Mouse (Mus musculus) liver, adult 2 months (tissue): ENCODE results near the gene Fam168a. TPM values are rescaled to one million over a fixed set of nuclear protein-coding genes. Genes with fewer than 3 reads are reported as not detected.

Source experiments
- DNase-seq: peaks from one replicate; pipeline ENCODE4 v3.0.0-alpha.2; 2011; ENCODE audit warnings: low read depth, low spot score; ENCODE audit errors: extremely low read depth
- H3K27ac ChIP-seq: fragments of 200-500 bp; replicated peaks from 2 replicates; pipeline ENCODE4 v1.5.1; 2012; ENCODE audit warnings: low read depth, mild to moderate bottlenecking, control low read depth, inconsistent platforms, low read length; ENCODE audit not compliant: insufficient read depth
- H3K27me3 ChIP-seq: fragments of 200-500 bp; 2 replicates; pipeline ENCODE4 v1.6.1; 2012; ENCODE audit warnings: mild to moderate bottlenecking, moderate library complexity, low read length, inconsistent platforms; ENCODE audit not compliant: control insufficient read depth, insufficient read depth
- H3K36me3 ChIP-seq: fragments of 200-500 bp; 2 replicates; pipeline ENCODE4 v1.6.1; 2012; ENCODE audit warnings: low read length, inconsistent platforms; ENCODE audit not compliant: control insufficient read depth, insufficient read depth
- H3K4me1 ChIP-seq: fragments of 200-500 bp; 2 replicates; pipeline ENCODE4 v1.6.1; 2011; ENCODE audit warnings: low read length; ENCODE audit not compliant: control insufficient read depth, insufficient read depth
- H3K4me3 ChIP-seq: fragments of 200-500 bp; 2 replicates; pipeline ENCODE4 v1.5.1; 2011; ENCODE audit warnings: low read depth, mild to moderate bottlenecking, control low read depth, low read length, moderate library complexity; ENCODE audit not compliant: insufficient read depth
- H3K79me2 ChIP-seq: fragments of 200-500 bp; 2 replicates; pipeline ENCODE4 v1.6.1; 2012; ENCODE audit warnings: inconsistent platforms, mild to moderate bottlenecking, low read length, moderate library complexity; ENCODE audit not compliant: control insufficient read depth, insufficient read depth
- H3K9ac ChIP-seq: fragments of 200-500 bp; 2 replicates; pipeline ENCODE4 v1.6.1; 2012; ENCODE audit warnings: low read depth, mild to moderate bottlenecking, control low read depth, inconsistent platforms, low read length
- CTCF ChIP-seq: fragments of 200-500 bp; IDR thresholded peaks from 2 replicates; pipeline ENCODE4 v1.5.1; 2011; ENCODE audit warnings: low read depth, low read length, control low read depth
- POLR2A ChIP-seq: fragments of 200-500 bp; IDR thresholded peaks from 2 replicates; pipeline ENCODE4 v1.6.1; 2011; ENCODE audit warnings: low read length, control low read depth; ENCODE audit not compliant: insufficient read depth; ENCODE audit errors: extremely low read depth
- WGBS: fragments of 180-500 bp; shearing (Covaris S2); methylation state at CpG from one replicate; pipeline ENCODE4 v1.1.7; 2018; 5-methylcytosine and 5-hydroxymethylcytosine counted together
- polyA plus RNA-seq: library from polyadenylated mRNA; depleted of rRNA; stranded (reverse); fragments of >200 nt; gene quantifications from 2 replicates; pipeline ENCODE4 v1.2.3, GENCODE M21; 2012
- total RNA-seq: library from RNA; depleted of rRNA; stranded (reverse); fragments of >200 nt; gene quantifications from 2 replicates; pipeline ENCODE4 v1.2.3, GENCODE M21; 2014

Gene Fam168a
- total and polyA plus RNA-seq, 2 experiments = 7.4 to 32.0 TPM

- Histone ChIP-seq H3K9ac (no peak overlapping the region), H3K4me1 (no peaks in the 10 kb centered on the region), H3K27me3 (no peaks in the 10 kb centered on the region), H3K36me3 (no peaks in the 10 kb centered on the region), H3K4me3 (no peak overlapping the region), H3K79me2 (no peaks in the 10 kb centered on the region), H3K27ac (no peak overlapping the region)
- no peak for TF ChIP-seq POLR2A
- no peak for TF ChIP-seq CTCF
- no peak for DNase-seq
Measured at GRCm38 (mm10) chr7:100762726-100763125, 56.3 kb downstream of the Fam168a start.

GRCm38 (mm10) chr7:100767568-100767967 lies 61.1 kb downstream of the Fam168a start:
- Histone ChIP-seq H3K79me2 (no peaks in the 10 kb centered on the region), H3K27ac (no peak overlapping the region), H3K4me1 (no peaks in the 10 kb centered on the region), H3K36me3 (no peaks in the 10 kb centered on the region; the same call in 1 of the 2 replicates), H3K27me3 (no peaks in the 10 kb centered on the region), H3K9ac (no peak overlapping the region), H3K4me3 (no peak overlapping the region)
- no peak for DNase-seq
- TF ChIP-seq POLR2A (no peak), CTCF (no peak)
- 91% methylated on average over 3 of the region's 3 CpGs for WGBS

- Histone ChIP-seq H3K4me3 (no peak overlapping the region), H3K27me3 (no peaks in the 10 kb centered on the region), H3K4me1 (no peaks in the 10 kb centered on the region), H3K79me2 (no peaks in the 10 kb centered on the region), H3K9ac (no peak overlapping the region), H3K36me3 (no peaks in the 10 kb centered on the region; the same call in 1 of the 2 replicates), H3K27ac (no peak overlapping the region)
- no peak for DNase-seq
- 95% methylated on average over 3 of the region's 3 CpGs for WGBS
- TF ChIP-seq POLR2A (no peak), CTCF (no peak)
Measured at GRCm38 (mm10) chr7:100768009-100768408, 61.6 kb downstream of the Fam168a start.

- H3K4me1 ChIP-seq = no peaks in the 10 kb centered on the region
- no peaks in the 10 kb centered on the region; the same call in 1 of the 2 replicates for H3K36me3 ChIP-seq
- 78% methylated on average over 7 of the region's 7 CpGs for WGBS
- no peak for TF ChIP-seq POLR2A
- no peak for TF ChIP-seq CTCF
- no peak for DNase-seq
- H3K4me3 ChIP-seq = no peak overlapping the region
- H3K79me2 ChIP-seq = no peaks in the 10 kb centered on the region
- no peak overlapping the region for H3K27ac ChIP-seq
- no peaks in the 10 kb centered on the region for H3K27me3 ChIP-seq
- no peak overlapping the region for H3K9ac ChIP-seq
Measured at GRCm38 (mm10) chr7:100769534-100770083, 63.2 kb downstream of the Fam168a start.

GRCm38 (mm10) chr7:100770669-100771341 lies 64.4 kb downstream of the Fam168a start:
- Histone ChIP-seq H3K36me3 (no peaks in the 10 kb centered on the region; the same call in 1 of the 2 replicates), H3K4me1 (no peaks in the 10 kb centered on the region), H3K79me2 (no peaks in the 10 kb centered on the region), H3K27ac (no peak overlapping the region), H3K27me3 (no peaks in the 10 kb centered on the region), H3K4me3 (no peak overlapping the region), H3K9ac (no peak overlapping the region)
- 93% methylated on average over 2 of the region's 2 CpGs for WGBS
- no peak for DNase-seq
- TF ChIP-seq POLR2A (no peak), CTCF (no peak)

- no peak for TF ChIP-seq POLR2A
- no peak for TF ChIP-seq CTCF
- H3K27ac ChIP-seq = no peak overlapping the region
- 100% methylated on average over 1 of the region's 1 CpGs for WGBS
- DNase-seq = no peak
- no peak overlapping the region for H3K9ac ChIP-seq
- H3K27me3 ChIP-seq = no peaks in the 10 kb centered on the region
- H3K79me2 ChIP-seq = no peaks in the 10 kb centered on the region; the same call in 1 of the 2 replicates
- no peak overlapping the region for H3K4me3 ChIP-seq
- no peaks in the 10 kb centered on the region; the same call in 1 of the 2 replicates for H3K36me3 ChIP-seq
- H3K4me1 ChIP-seq = no peaks in the 10 kb centered on the region
Measured at GRCm38 (mm10) chr7:100774189-100774588, 67.8 kb downstream of the Fam168a start.
